Mouse (Mus musculus): ENCODE results near the gene Fam240b.
"Not testable (repeated sequence)": the region's sequence is repeated elsewhere in the genome, so short reads cannot be mapped to it uniquely, and the experiment has no call there.

- TF ChIP-seq CTCF (IDR thresholded peaks at IDR 0.05; ENCODE audit: low read depth): not testable (repeated sequence)
- TF ChIP-seq EP300 (IDR thresholded peaks at IDR 0.05; ENCODE audit: low read depth): peak; percentile 80
Measured at GRCm38 (mm10) chr13:64457225-64457978, 40.2 kb downstream of the Fam240b start.

Measured in liver, embryonic 14.5 days (tissue).